In the genomic region with DNA sequence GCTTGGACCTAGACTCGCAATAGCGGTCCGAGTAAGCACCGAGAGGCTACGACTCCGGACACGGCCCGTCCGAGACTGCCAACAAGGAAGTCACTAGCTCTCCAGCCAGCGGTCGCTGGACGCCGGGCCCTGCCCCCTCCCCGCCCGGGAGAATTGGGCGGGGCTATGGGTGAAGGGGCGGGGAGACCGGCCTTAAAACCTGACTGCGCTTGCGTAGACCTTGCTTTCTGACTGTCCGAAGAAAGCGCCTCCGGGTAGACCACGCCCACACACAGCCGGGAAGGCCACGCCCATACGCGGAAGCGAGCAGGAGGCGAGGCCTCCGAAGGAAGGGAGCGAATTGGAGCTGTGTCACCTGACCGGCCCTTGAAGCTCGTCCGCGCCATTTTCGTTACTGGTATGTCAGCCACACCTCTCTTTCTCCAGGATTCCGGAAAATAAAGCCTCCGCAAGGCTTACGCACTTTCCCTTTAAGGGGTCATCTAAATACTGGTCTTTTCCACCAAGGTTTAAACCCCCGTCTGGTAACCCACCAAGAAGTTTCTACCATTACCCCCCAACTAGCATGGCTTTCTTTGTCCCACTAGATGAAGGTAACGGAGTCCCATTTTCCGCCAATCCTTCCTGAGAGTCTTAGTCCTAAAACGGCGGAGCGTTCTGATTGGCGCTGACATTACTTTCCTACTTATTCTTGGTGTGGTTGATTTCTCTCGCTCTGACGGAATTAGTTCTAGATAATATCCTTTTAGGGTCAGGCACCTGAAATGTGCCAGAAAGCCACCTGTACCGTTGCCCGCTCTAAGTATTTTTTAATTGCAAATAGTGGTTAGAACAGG, we compare ENCODE assay signal across 7 mouse cellular contexts. TPM values are rescaled to one million over a fixed set of nuclear protein-coding genes. Genes with fewer than 3 reads are reported as not detected.
A peak's percentile ranks its signal among the peaks of the same experiment; 100 is the strongest.
DNase-seq lines count a peak whose midpoint lies in the region; ATAC-seq lines count a peak whose summit lies in the region.

A gene (minus strand): TSS at position 141 of the 836 bp plus-strand sequence.

- H3K4me3 ChIP-seq in intestine, embryonic 16.5 days (ENCODE audit: low read length): peak within 1 kb of the TSS; percentile 78
- peak within 1 kb of the TSS; percentile 55 for H3K4me3 ChIP-seq in midbrain, embryonic 11.5 days (ENCODE audit: low read depth, low read length)

- ATAC-seq in intestine, embryonic 16.5 days: peak; percentile 99
- ATAC-seq in midbrain, embryonic 11.5 days (ENCODE audit: low FRiP score): peak; percentile 98

- peak; percentile 100 for DNase-seq in adrenal gland, adult 2 months
- peak; percentile 99 for DNase-seq in embryo, embryonic 11.5 days (ENCODE audit: low read depth, low spot score)
- peak; percentile 95 to 99 for DNase-seq in gastrocnemius, postnatal 4 days (ENCODE audit: low spot score in 2 of 2)
- peak; percentile 96 to 98 for DNase-seq in left cerebral cortex, postnatal 36 days (ENCODE audit: low spot score in 2 of 2)
- DNase-seq in midbrain, embryonic 11.5 days (ENCODE audit: low spot score, missing footprints): peak; percentile 100
- DNase-seq in skeletal muscle tissue, adult 2 months (ENCODE audit: low read depth, low spot score): peak; percentile 99

- WGBS in intestine, embryonic 16.5 days: 1% methylated on average over 51 of the region's 51 CpGs
- WGBS in midbrain, embryonic 11.5 days: 1% methylated on average over 51 of the region's 51 CpGs

- peaks cover 6% of the 10 kb centered on the region for H3K4me1 ChIP-seq in intestine, embryonic 16.5 days (ENCODE audit: control insufficient read depth, insufficient read depth, low read length)
- H3K4me1 ChIP-seq in midbrain, embryonic 11.5 days (ENCODE audit: control insufficient read depth, insufficient read depth, low read length): no peaks in the 10 kb centered on the region; the same call in 1 of the 2 replicates

- H3K4me2 ChIP-seq in intestine, embryonic 16.5 days (ENCODE audit: low read depth, low read length): peak within 1 kb of the TSS; percentile 80
- peak within 1 kb of the TSS; percentile 88 for H3K4me2 ChIP-seq in midbrain, embryonic 11.5 days

- peak within 1 kb of the TSS; percentile 75 for H3K9ac ChIP-seq in intestine, embryonic 16.5 days (ENCODE audit: low read depth, low read length)
- H3K9ac ChIP-seq in midbrain, embryonic 11.5 days (ENCODE audit: low read length): peak within 1 kb of the TSS; percentile 70

- no peaks in the 10 kb centered on the region for H3K9me3 ChIP-seq in intestine, embryonic 16.5 days (ENCODE audit: control insufficient read depth, low read length)
- no peaks in the 10 kb centered on the region for H3K9me3 ChIP-seq in midbrain, embryonic 11.5 days (ENCODE audit: control insufficient read depth, low read length)

- peak within 1 kb of the TSS; percentile 59 for H3K27ac ChIP-seq in intestine, embryonic 16.5 days (ENCODE audit: low read length)
- H3K27ac ChIP-seq in midbrain, embryonic 11.5 days (ENCODE audit: low read depth, low read length): no peak within 1 kb of the TSS

- H3K27me3 ChIP-seq in intestine, embryonic 16.5 days (replicated peaks; ENCODE audit: control insufficient read depth, insufficient read depth, low read length): no peaks in the 10 kb centered on the region
- peaks cover 39% of the 10 kb centered on the region for H3K27me3 ChIP-seq in midbrain, embryonic 11.5 days (ENCODE audit: control insufficient read depth, insufficient read depth, low read length)

- H3K36me3 ChIP-seq in intestine, embryonic 16.5 days (ENCODE audit: control insufficient read depth, insufficient read depth, low read length): no peaks in the 10 kb centered on the region
- no peaks in the 10 kb centered on the region for H3K36me3 ChIP-seq in midbrain, embryonic 11.5 days (ENCODE audit: control insufficient read depth, insufficient read depth, low read length)

- intact Hi-C loops in left cerebral cortex, postnatal 36 days (cut with DNase I): no loop called here

RNA-seq across cellular contexts. Expression of the gene that starts here (rescaled TPM):
- 10 to 100 TPM; 45.6 to 57.5 TPM for total RNA-seq in adrenal gland, adult 2 months (2021)
- polyA plus RNA-seq in adrenal gland, adult 2 months (2012; rRNA removed): 2.9 and 3.5 TPM in 2 replicates
- total RNA-seq in gastrocnemius, postnatal 4 days (2021): 10 to 100 TPM; 10.0 to 12.3 TPM
- polyA plus RNA-seq in intestine, embryonic 16.5 days (2015; fragmentation: Nextera tagmentation; extraction: Ambion mirVana): 39.2 and 42.9 TPM in 2 replicates
- total RNA-seq in left cerebral cortex, postnatal 36 days (2021): 10 to 100 TPM in 1 of 2 experiments, 1 to 10 TPM in 1; 8.5 to 10.5 TPM
- polyA plus RNA-seq in midbrain, embryonic 11.5 days (2014; fragmentation: Nextera tagmentation; extraction: Ambion mirVana): 8.5 and 10.0 TPM in 2 replicates
